Mouse (Mus musculus) heart, postnatal 0 days (tissue): Measurements from ENCODE around the gene Gclc.

Source experiments
- CTCF ChIP-seq: IDR thresholded peaks from 2 replicates; pipeline ENCODE4 v1.5.1; 2016; ENCODE audit warnings: antibody characterized with exemption, control low read depth, low read depth
- EP300 ChIP-seq: IDR thresholded peaks from 2 replicates; pipeline ENCODE4 v1.6.1; 2016; ENCODE audit warnings: antibody characterized with exemption, low read depth

DNA sequence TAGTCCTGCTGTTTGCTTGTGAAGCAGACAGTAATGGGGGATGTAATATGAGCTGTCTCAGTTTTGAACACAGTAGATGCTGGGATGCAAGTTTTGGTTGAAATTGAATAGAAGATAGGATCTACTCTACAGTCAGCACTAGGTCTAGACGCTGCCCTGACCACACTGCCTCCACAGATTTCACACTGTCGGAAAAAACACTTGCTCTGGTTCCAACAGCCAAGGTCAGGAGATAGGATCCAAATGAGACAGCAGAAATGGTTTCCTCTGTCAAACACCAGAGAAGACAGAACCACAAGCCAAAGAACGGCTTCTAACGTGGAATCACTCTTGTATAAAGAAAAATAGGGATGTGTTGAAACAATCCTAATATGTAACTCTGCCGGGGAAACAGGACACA is 41.0 kb upstream of the Gclc start:
- TF ChIP-seq CTCF (no peak), EP300 (no peak)
